Mouse (Mus musculus) small intestine, adult 2 months (tissue): Measurements from ENCODE around the gene Smim23.

Experiments
- CTCF ChIP-seq: fragments of 200-500 bp; IDR thresholded peaks from 2 replicates; pipeline ENCODE4 v1.5.1; 2012; ENCODE audit warnings: low read depth, mild to moderate bottlenecking, control low read depth, inconsistent platforms, low read length, moderate library complexity, mixed read lengths; ENCODE audit not compliant: insufficient replicate concordance, insufficient read length; ENCODE audit errors: extremely low read depth
- POLR2A ChIP-seq: fragments of 200-500 bp; IDR thresholded peaks from 2 replicates; pipeline ENCODE4 v1.6.1; 2012; ENCODE audit warnings: low read depth, mild to moderate bottlenecking, control low read depth, inconsistent platforms, low read length, moderate library complexity

DNA sequence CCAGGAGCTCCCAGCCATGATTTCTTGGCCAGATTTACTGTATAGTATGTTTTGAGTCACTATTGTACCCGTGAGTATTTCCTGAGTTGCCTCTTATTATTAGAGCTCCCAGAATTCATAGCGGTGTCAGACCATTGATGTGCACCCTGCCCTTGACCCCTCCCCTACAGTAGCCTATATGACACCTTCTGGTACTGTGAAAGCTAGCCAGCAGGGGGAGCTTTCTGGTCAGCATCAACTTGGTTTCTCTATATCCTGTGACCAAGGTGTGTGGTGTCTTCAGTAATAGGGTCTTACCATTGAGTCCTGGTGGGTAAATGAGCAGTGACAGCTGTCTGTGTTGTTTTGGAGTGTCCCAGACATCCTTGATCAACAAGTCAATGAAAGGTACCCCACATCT lies 18.4 kb downstream of the Smim23 start:
- TF ChIP-seq POLR2A: no peak
- TF ChIP-seq CTCF: peak; percentile 31; the same call in 1 of the 2 replicates
